Mouse (Mus musculus) kidney, postnatal 4 days (tissue): ENCODE results near the gene Tex12.
A peak's percentile ranks its signal among the peaks of the same experiment; 100 is the strongest.

Experiments
- DNase-seq, 2 experiments: peaks; one replicate each; pipeline ENCODE4 v3.0.0; 2021; ENCODE audit warnings: mixed read lengths in 2 of 2

The Tex12 gene

DNA sequence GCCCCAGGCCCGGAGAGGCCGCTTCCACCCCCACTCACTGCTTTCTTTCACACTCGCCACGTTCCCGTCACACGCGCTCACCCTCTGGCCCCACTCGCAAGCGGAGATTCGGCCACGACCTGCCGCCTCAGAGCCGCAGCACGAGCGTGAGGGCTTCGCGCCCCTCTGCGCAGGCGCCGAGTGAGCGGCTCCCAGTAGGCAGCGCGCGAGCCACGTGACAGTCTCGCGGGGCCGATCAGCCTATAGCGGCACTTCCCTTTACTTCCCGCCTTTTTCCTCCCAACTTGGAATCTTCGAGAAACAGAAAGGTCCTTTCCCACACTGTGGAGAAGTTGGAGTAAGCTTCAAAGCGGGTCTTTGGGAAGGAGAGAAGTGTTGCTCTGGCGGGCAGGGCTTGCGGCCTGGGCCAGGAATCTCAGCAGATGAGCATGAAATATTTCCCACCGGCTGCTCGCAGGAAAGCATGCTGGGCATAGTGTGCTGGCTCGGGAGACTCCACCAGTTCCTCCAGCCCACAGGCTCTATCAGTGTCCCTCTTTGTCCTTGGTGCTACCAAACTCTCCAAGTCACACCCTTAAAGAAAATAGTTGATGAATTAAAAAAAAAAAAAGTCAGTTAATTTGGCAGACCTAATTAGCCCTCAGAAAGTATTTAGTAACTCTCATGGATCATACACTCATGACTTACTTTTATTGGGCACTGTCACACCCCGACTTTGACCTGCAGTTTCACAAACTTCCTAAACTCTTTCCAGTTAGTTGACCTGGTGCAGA lies at the start of gene Tex12:
Gene Tex12, minus strand, starts transcription at position 181 of the 773 bp plus-strand sequence.
- no peak for DNase-seq

GRCm38 (mm10) chr9:50604338-50604737 lies 43.2 kb upstream of the Tex12 start:
- no peak for DNase-seq

- DNase-seq, result no peak
These were observed 42.8 kb upstream of the Tex12 start for GRCm38 (mm10) chr9:50603998-50604324.

DNA sequence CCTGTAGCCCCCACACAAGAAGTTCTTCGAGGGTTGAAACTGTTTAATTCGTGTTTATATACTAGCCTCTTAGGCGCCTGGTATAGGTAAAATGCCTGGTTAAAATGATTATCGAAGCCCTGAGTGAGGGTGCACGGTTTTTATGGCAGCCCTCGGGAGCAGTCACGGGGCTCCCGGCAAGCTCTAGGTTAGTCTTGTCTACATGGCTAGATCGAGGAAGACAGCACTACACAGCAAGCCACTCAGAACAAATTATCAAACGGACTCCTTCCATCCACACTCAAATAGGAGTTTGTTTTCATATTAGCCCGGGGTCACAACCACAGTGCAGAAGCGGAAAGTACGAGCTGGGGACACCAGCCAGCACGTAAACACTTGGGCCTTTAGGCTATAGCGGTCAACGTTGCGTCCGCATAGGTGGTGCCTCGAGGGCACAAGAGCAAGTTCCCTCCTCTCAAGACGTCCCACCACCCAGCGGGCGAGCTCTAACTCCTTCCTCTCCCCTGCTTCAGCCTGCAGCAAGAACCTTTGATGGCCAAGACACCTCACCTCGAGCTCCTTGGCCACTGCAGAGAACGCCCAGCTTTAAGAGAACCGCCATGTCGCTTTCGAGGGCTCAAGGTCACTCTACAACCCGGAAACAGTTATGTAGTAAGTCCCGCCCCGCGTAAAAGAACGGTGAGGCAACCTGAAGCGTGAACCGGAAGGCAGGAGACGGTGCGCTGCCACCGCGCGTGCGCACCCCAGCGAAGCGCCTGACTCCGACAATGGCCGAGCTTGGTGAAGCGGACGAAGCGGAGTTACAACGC lies 42.3 kb upstream of the Tex12 start, which contains the start of the genes Sdhd and Timm8b:
Gene Sdhd, minus strand, starts transcription at position 624 of the 809 bp plus-strand sequence.
Gene Timm8b, plus strand, starts transcription at position 722 of the 809 bp plus-strand sequence.
- peak; percentile 92 to 96 for DNase-seq

- no peak for DNase-seq
These were observed 41.1 kb upstream of the Tex12 start for GRCm38 (mm10) chr9:50602055-50602845.

DNA sequence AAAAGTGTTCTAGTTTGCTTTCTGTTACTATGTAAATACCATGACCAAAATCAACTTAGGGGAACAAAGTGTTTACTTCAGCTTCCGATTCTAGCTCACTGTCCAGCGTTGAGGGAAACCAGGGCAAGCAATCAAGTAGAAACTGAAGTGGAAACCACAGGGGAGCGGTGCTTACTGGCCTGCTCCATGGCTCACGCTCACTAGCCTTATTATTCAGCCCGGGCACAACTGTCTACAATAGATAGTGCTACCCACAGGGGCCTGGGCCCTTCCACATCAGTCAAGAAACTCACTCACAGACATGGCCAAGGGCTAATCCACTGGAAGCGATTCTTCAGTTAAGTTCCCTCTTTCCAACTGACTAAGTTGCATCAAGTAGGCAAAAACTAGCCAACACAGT lies 40.4 kb upstream of the Tex12 start:
- DNase-seq, result no peak

GRCm38 (mm10) chr9:50596973-50597372 lies 35.8 kb upstream of the Tex12 start:
- DNase-seq, result no peak

DNA sequence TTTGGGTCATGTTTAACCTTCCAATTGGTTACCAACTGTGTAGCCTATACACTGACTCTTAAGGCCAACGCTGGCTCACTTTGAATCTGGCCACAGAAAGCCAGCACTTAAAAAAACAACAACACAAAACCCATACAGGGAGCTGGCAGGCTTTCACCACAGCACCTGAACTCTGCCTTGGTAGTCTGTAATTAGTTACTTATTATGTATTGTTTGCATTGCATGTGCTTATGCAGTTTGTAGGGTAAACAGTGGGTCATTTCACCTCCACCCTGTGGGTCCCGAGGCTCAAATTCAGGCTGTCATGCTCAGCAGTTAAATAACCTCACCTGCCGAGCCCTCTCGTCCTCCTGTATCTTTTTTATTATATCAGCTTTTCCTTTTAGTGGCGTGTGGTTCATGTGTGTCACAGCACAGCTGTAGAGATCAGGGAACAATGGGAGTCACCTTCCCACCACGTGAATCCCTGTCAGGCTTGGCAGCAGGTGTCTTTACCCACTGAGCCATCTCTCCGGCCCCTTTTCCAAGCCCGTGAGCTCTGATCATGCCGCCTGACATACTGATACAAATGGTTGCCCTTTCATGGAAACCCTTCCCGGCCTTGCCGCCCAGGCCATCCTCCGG lies 33.8 kb upstream of the Tex12 start:
- peak in 1 of 2 experiments; percentile 35 for DNase-seq

- DNase-seq, result peak; percentile 52 to 63
These were observed 32.4 kb upstream of the Tex12 start for GRCm38 (mm10) chr9:50593544-50593943.

DNA sequence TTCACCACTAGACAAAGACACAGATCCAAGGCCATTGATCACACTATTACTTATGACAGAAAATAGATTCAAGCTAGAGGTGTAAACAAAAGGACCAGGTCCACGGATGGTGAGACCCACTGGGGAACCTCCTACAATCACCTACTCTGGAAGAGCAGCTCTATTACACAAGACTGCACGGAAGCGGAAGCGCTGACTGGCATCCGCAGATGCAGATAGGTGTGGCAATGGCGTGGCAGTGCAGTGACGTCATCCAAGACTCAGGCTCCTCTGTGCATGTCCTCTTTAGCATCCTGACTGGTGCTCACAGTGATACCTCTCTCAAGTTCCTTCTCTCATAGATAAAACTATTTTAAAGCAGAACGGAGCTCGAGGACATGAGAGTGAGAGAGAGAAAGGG lies 31.8 kb upstream of the Tex12 start:
- no peak for DNase-seq

DNA sequence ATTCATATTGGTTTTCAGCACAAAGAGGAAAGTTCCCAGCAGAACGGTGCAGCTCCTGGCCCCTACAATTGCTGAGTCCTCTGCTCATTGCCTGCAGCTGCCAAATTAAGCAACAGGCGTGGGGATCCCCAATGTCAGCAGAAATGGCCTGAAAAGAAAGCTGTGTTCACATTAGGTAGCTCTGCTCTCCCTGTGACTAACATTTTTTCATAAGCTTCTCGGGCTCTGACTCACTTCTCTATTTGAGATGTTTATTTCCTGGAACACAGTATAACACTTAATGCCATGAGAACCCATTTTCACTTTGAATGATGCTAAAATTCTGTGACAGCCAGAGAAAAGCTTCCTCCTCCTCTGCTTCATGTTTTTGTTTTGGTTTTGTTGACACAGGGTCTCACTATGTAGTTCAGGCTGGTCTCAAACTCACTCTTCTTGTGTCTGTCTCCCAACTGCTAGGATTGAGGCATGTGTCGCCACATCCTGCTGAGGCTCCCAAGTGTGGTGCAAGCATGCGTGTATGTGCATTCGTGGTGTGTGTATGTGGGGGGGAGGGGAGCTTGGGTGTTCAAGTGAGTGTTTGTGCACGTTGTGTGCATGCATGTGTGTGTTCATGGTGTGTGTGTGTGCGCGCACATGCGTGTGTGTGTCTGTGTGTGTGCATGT lies 29.9 kb upstream of the Tex12 start:
- no peak for DNase-seq

DNA sequence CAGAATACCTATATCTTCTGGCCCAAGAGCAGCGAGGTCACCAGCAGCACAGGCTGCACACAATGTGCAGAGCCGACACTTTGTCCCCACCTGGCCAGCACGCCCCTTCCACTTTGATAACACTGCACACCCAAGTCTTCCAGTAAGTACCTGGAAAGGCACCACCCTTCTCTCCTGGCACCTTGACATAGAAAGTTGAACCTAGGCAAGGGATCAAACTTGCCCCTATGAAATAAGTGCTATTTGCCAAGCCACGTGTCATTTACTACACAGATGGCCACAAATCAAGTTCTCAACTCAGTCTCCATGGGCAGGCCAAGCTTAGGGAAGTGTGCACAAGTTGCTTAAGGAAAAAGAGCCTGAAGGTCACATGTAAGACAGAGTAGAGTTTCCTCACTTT lies 25.8 kb upstream of the Tex12 start:
- DNase-seq, result no peak

DNA sequence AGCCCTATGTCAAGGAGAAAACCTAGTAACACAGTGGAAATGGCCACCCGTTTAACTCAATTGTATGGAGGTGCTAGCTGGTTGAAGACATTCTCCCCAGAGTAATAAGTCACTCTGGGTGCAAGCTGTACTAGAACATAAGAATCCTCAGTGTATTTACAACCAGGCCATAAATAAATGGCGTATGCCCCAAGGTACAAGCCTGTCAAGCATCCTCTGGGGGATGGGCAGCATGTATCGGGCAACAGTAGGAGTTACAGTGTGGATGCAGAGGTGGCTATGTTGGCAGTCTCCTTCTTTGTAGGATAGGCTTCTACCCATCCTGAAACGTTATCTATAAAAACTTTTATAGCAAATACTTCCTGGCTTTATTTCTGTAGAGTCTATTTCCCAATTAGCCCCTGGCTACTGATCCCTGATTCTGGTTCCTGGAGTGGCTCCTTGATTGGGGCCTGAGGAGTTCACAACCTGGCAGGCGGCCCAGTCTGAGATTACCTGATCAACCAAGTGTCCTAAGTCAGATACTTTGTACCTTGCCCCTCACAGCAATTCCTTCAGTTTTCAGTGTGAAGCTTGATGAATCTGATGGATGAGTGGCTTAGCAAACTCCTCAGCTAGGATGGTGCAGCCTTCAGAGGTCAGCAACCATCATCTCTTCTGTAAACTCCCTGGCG lies 24.2 kb upstream of the Tex12 start:
- peak; percentile 40 to 62 for DNase-seq

DNA sequence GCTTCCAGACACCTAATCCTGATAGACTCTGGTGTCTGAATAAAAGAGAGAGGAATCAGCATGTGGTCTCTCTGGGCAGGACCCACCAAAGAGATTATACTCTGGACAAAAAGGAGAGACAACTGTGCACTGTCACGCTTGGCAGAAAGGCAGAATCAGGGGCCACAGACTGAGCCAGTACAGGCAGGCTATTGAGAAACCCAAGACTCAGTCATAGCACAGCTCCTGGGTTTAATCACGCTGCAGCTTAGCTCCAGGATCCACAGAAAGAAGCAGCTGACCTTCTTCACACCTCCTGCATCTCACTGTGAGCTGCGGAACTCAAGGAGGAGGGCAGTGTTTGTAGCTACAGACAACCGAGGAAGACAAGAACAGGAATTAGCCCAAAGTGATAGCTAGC lies 19.2 kb upstream of the Tex12 start:
- DNase-seq, result no peak

DNA sequence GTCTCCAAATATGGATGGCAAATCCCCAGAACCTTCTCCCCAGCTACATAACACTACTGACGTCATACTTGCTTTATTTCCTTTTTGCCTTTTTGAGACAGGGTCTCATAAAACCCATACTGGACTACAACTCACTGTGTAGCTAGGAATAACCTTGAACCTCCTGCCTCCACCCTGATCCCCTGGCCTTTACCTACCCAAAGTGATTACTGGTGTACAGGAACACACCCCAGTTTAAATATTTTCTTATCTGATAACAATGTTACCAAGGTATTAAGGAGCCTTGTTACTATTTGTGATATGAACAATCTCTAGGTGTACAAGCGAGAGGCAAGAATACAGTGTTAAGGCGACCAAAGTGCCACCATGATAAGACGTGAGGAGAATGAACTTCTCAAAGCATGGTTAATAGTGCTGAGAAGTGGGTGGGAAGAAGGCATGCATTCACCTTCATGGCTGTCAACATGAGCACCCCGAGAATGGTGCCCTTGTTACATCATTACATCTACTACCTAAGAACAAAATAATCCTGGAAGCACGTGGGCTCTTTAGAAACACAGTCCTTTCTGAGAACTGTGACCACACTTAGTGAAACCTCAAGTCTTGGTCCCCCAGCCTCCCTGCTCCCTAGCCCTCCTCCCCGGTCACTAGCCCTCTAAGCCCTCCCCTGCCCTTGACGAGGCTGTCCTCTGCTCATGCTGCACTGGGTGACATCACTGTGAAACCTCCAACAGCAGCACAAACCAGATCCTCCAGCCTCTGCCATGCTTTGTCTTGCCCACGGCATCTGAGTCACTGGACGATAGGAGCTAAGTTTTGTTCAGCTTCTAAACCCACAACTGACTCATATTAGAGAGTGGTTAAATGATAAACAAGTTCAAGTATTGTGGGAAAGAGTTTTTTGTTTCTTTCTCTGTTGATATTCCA lies 8.7 kb upstream of the Tex12 start:
- DNase-seq, result no peak

- no peak for DNase-seq
These were observed 6.8 kb upstream of the Tex12 start for GRCm38 (mm10) chr9:50567881-50568280.

DNA sequence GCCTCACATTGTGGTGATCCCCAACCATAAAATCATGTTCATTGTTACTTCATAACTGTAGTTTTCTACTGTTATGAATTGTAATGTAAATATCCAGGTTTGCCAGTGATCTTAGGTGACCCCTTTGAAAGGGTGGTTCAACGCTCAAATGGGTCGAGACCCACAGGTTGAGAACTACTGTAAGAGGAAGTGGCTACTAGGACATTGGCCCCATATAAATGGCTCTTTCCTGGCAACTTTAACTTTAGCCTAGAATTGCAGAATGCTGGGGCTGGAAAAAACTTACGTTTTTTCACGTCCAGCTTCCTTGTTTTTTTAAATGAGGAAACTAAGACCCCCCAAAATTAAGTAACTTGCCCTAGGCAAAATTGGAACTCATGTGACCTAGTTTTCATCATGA lies 6.2 kb upstream of the Tex12 start:
- no peak for DNase-seq

DNA sequence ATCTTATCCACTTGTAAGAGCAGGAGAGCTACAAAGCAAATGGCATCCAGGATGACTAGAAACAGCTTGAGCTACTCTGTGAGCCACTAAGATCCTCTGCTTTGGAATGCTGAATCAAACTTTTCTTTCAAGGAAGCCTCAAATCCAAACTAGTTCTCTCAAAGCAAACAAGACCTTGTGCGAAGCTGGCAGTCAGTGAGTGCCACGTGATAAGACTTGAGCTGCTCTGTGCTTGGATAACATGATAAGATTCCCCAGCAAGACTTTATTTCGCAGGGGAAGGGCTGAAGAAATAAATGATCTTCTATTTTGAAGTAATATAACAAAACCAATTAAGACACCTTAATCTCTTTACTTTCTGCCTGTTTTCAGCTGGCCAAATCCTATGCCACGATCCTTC lies 4.8 kb upstream of the Tex12 start:
- no peak for DNase-seq

GRCm38 (mm10) chr9:50565173-50565572 lies 4.0 kb upstream of the Tex12 start:
- peak in 1 of 2 experiments; percentile 10 for DNase-seq

DNA sequence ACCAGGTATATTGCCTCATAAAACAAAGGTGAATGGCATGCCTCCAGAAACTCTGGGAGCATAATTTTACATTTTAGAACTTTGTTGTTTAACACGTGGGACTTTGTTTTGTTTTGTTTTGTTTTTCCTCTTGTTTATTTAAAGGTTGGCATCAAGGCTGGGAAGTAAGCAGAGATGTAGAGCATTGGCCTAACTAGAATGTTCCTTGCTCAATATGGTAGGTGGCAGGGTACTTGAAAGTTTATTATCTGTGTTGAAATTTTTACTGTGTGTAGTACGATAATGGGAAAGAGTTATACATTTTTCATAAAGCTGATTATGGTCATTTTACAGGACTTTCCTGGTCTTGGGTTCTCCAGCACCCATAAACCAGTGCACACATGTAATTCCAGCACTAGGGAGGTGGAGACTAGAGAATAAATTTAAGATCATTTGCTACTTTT lies 814 bp upstream of the Tex12 start:
- no peak for DNase-seq
